Mouse (Mus musculus) limb, embryonic 10.5 days (tissue): ENCODE measurements around the gene Ceacam1. TPM values are rescaled to one million over a fixed set of nuclear protein-coding genes. Genes with fewer than 3 reads are reported as not detected.

Experiments used
- DNase-seq: peaks from one replicate; pipeline ENCODE4 v3.0.0-alpha.2; 2017; ENCODE audit warnings: low spot score
- H3K27ac ChIP-seq: fragments of 300-500 bp; sonication (generic); 2 replicates; pipeline ENCODE4 v1.5.1; 2016; ENCODE audit warnings: mild to moderate bottlenecking
- H3K27me3 ChIP-seq: fragments of 300-500 bp; sonication (generic); 2 replicates; pipeline ENCODE4 v1.6.1; 2016; ENCODE audit warnings: low read depth, mild to moderate bottlenecking; ENCODE audit not compliant: poor library complexity, severe bottlenecking
- H3K36me3 ChIP-seq: fragments of 300-500 bp; sonication (generic); 2 replicates; pipeline ENCODE4 v1.6.1; 2016; ENCODE audit warnings: mild to moderate bottlenecking, moderate library complexity
- H3K4me1 ChIP-seq: fragments of 300-500 bp; sonication (generic); 2 replicates; pipeline ENCODE4 v1.6.1; 2016
- H3K4me3 ChIP-seq: fragments of 300-500 bp; sonication (generic); 2 replicates; pipeline ENCODE4 v1.5.1; 2016; ENCODE audit warnings: mild to moderate bottlenecking, moderate library complexity
- H3K9me3 ChIP-seq: fragments of 300-500 bp; sonication (generic); replicated peaks from 2 replicates; pipeline ENCODE4 v1.6.1; 2016; ENCODE audit warnings: mild to moderate bottlenecking
- WGBS: fragments of 180-500 bp; shearing (Covaris S2); methylation state at CpG from one replicate; pipeline ENCODE4 v1.1.7; 2016; 5-methylcytosine and 5-hydroxymethylcytosine counted together
- polyA plus RNA-seq: library from polyadenylated mRNA; unstranded; fragments of >200 nt; fragmentation: Nextera tagmentation; extraction: Ambion mirVana; gene quantifications from 2 replicates; pipeline ENCODE4 v1.2.1, GENCODE M21; 2016

Ceacam1 gene
- polyA plus RNA-seq, 1 experiment from 2014 or later: 1.7 TPM

DNA sequence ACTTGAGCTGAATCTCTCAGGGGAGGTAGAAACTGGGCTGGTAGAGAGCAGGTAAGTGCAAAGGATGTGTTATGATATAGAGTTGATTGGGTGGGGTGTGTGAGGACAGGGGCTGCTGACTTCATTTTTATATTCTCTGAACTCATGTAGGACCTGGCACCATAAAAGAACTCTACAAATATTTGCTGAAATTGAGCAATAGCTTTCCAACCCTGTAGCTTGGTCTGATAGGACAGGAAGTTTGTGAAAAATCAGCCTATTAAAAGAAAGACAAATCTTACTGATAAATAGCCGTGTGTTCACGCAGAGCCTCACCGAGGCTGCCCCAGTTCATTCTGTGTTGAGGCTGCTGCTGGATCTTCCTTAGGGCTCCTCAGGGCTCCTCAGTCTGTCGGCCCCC, 57.5 kb downstream of the Ceacam1 start:
- Histone ChIP-seq H3K36me3 (0 out of 2 replicates have a peak, but pooled peaks cover 2% of the 10 kb centered on the region), H3K27ac (no peak overlapping the region), H3K4me1 (0 out of 2 replicates have a peak, but pooled peaks cover 8% of the 10 kb centered on the region), H3K27me3 (peaks cover 22% of the 10 kb centered on the region), H3K9me3 (no peaks in the 10 kb centered on the region), H3K4me3 (no peak overlapping the region)
- DNase-seq: no peak
- 95% methylated on average over 4 of the region's 4 CpGs for WGBS

DNA sequence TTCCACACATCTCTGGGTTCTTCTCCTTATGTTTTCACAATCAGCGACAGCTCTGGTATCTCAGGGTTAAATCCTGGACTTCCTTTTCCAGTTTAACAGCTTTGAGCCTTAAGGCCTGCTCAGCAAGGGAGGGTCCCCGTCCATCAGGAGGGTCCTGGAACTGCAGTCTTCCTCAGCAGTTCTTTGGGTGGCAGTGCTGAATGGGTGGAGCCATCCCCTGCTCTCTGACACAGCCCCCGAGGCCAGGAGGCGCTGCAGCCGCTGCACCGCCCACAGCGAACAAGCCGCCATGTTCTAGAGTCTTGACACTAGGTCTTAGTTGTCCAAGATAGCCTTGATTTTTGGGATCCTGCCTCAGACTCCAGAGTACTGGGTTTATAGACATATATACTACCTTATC, 57.9 kb downstream of the Ceacam1 start:
- 79% methylated on average over 8 of the region's 8 CpGs for WGBS
- H3K4me3 ChIP-seq: no peak overlapping the region
- no peak overlapping the region for H3K27ac ChIP-seq
- peaks cover 22% of the 10 kb centered on the region for H3K27me3 ChIP-seq
- 0 out of 2 replicates have a peak, but pooled peaks cover 8% of the 10 kb centered on the region for H3K4me1 ChIP-seq
- H3K36me3 ChIP-seq: 0 out of 2 replicates have a peak, but pooled peaks cover 2% of the 10 kb centered on the region
- DNase-seq: no peak
- no peaks in the 10 kb centered on the region for H3K9me3 ChIP-seq

DNA sequence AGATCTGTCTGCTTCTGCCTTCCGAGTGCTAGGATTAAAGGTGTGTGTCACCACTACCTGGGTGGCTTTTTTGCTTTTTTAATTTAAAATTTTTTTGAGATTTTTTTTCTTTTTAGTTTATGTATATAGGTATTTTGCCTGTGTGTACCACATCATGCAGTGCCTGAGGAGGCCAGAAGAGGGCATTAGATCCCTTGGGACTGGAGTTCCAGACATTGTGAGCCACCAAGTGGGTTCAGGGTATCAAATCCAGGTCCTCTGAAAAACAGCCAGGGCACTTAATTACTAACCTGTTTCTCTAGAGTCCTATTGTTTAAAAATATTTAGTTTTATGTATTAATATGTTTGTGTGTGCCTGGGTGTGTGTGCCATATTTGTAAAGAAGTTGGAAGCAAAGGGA, 59.8 kb downstream of the Ceacam1 start:
- Histone ChIP-seq H3K27ac (no peak overlapping the region), H3K9me3 (no peaks in the 10 kb centered on the region), H3K4me1 (0 out of 2 replicates have a peak, but pooled peaks cover 8% of the 10 kb centered on the region), H3K4me3 (no peak overlapping the region), H3K27me3 (peaks cover 11% of the 10 kb centered on the region), H3K36me3 (0 out of 2 replicates have a peak, but pooled peaks cover 2% of the 10 kb centered on the region)
- peak; percentile 53 for DNase-seq
- 85% methylated on average over 1 of the region's 1 CpGs for WGBS

DNA sequence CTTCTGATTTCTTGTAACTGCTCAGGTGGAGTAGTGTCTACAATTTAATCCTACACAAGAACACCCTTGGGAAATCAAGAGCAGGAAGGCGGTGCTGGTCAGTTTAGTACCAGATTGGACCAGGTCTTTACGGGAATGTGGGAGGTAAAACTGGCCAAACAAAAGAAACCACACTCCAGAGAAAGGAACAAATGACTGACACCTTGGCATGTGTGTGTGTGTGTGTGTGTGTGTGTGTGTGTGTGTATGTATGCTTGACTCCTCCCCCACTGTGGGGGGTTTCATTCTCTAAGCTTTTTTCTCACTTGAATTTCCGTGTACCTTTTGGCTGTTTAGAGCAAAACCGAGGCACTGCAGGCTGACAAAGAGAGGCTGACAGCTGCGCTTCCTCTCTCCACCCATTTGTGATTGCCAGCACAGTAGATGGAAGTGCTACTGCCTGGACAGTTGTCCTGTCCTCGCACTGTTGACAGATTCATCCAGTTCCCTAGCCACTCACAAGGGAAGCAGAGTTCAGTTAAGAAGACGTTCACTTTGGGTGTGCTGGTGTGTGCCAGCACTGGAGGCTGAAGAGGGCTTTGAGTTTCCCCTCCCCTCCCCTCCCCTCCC, 64.5 kb downstream of the Ceacam1 start, which contains the start of gene Cxcl17:
Gene Cxcl17, minus strand, starts transcription at position 54 of the 609 bp plus-strand sequence.
- no peaks in the 10 kb centered on the region for H3K27me3 ChIP-seq

DNA sequence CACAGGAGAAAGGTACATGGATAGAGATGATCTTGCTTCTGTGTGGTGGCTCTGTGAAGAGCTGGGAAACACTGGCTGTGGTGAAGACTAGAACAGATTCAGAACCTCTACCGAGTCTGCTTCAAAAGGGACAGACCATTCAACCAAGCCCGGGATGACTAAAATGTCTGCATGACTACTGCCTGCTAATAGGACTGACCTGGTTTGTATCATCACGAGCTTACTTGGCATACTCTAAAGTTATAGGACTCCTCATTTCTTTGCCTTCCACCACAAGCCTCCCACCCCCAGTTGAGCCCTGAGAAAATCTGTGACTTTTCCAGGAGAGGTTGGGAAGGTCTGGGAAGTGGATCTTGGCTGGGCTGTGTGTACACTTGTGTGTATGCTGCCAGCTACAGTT, 65.5 kb downstream of the Ceacam1 start:
- WGBS: 85% methylated on average over 3 of the region's 3 CpGs
- Histone ChIP-seq H3K4me3 (no peak overlapping the region), H3K4me1 (no peaks in the 10 kb centered on the region), H3K27me3 (no peaks in the 10 kb centered on the region), H3K36me3 (no peaks in the 10 kb centered on the region), H3K27ac (no peak overlapping the region), H3K9me3 (no peaks in the 10 kb centered on the region)
- DNase-seq: no peak

More for the DNA sequence above, 64.5 kb downstream of the Ceacam1 start, which contains the start of gene Cxcl17:
- Histone ChIP-seq H3K9me3 (no peaks in the 10 kb centered on the region), H3K4me1 (no peaks in the 10 kb centered on the region), H3K27ac (no peak within 1 kb of the TSS), H3K36me3 (no peaks in the 10 kb centered on the region), H3K4me3 (no peak within 1 kb of the TSS)
- no peak for DNase-seq
- WGBS: 49% methylated on average over 7 of the region's 7 CpGs

Other genes starting within 250 kb of the Ceacam1 start
- 11.7 and 12.0 TPM in 2 replicates for gene Gsk3a, start 239.8 kb downstream of the Ceacam1 start, polyA plus RNA-seq
- 14.2 and 16.6 TPM in 2 replicates for gene Erf, start 226.8 kb downstream of the Ceacam1 start, polyA plus RNA-seq
- 21.4 and 25.2 TPM in 2 replicates for gene Cic, start 209.9 kb downstream of the Ceacam1 start, polyA plus RNA-seq
- gene Pafah1b3, start 179.6 kb downstream of the Ceacam1 start, polyA plus RNA-seq: 224 and 248 TPM in 2 replicates
- 1.1 and 1.3 TPM in 2 replicates for gene Prr19, start 176.2 kb downstream of the Ceacam1 start, polyA plus RNA-seq
- 0.14 and 0.38 TPM in 2 replicates for gene Tmem145, start 171.5 kb downstream of the Ceacam1 start, polyA plus RNA-seq
- 17.6 and 22.2 TPM in 2 replicates for gene Megf8, start 160.4 kb downstream of the Ceacam1 start, polyA plus RNA-seq
- gene Cnfn, start 107.9 kb downstream of the Ceacam1 start, polyA plus RNA-seq: not detected in 2 replicates
- 8.4 and 8.9 TPM in 2 replicates for gene Lipe, start 78.9 kb downstream of the Ceacam1 start, polyA plus RNA-seq
- 0.54 and 0.91 TPM in 2 replicates for gene Cxcl17, start 64.7 kb downstream of the Ceacam1 start, polyA plus RNA-seq
- gene Ceacam2, start 62.3 kb upstream of the Ceacam1 start, polyA plus RNA-seq: 0.08 TPM in 1 of 2 replicates, not detected in the other
- not detected in 2 replicates for gene Erich4, start 138.3 kb upstream of the Ceacam1 start, polyA plus RNA-seq
- 34.1 and 35.2 TPM in 2 replicates for gene Dmac2, start 141.8 kb upstream of the Ceacam1 start, polyA plus RNA-seq
- gene B3gnt8, start 149.1 kb upstream of the Ceacam1 start, polyA plus RNA-seq: 1.4 and 1.9 TPM in 2 replicates
- 63.0 and 66.4 TPM in 2 replicates for gene Bckdha, start 181.4 kb upstream of the Ceacam1 start, polyA plus RNA-seq
- gene Exosc5, start 181.6 kb upstream of the Ceacam1 start, polyA plus RNA-seq: 88.3 and 109 TPM in 2 replicates
- gene Tmem91, start 197.6 kb upstream of the Ceacam1 start, polyA plus RNA-seq: 2.9 and 3.4 TPM in 2 replicates
- 33.0 and 37.7 TPM in 2 replicates for gene B9d2, start 203.2 kb upstream of the Ceacam1 start, polyA plus RNA-seq
- gene Tgfb1, start 209.4 kb upstream of the Ceacam1 start, polyA plus RNA-seq: 1.4 and 1.6 TPM in 2 replicates
- 31.5 and 32.3 TPM in 2 replicates for gene Ccdc97, start 241.5 kb upstream of the Ceacam1 start, polyA plus RNA-seq